Mouse (Mus musculus) activated CD4-positive, CD25-positive, alpha-beta regulatory T cell, adult 4 months (primary cell): ENCODE measurements at regions not wholly inside any gene's neighbourhood (a gene's known extent, or its start where the extent isn't known, plus 50 kb on each side); places are given as distances from the start of the nearest gene placed in this dataset.
A peak's percentile ranks its signal among the peaks of the same experiment; 100 is the strongest.

Experiments
- ATAC-seq: one replicate; pipeline ENCODE4 v1.8.0; 2017

- ATAC-seq, result no peak
These were observed 206.3 kb downstream of the Hhipl2 start for GRCm38 (mm10) chr1:183624266-183624665.

GRCm38 (mm10) chr1:183633810-183634209, 215.8 kb downstream of the Hhipl2 start:
- ATAC-seq, result no peak

- ATAC-seq, result no peak
These were observed 216.8 kb downstream of the Hhipl2 start for GRCm38 (mm10) chr1:183634836-183635235.

- no peak for ATAC-seq
These were observed 219.2 kb downstream of the Hhipl2 start for GRCm38 (mm10) chr1:183637214-183637613.

GRCm38 (mm10) chr1:183639332-183639731, 221.3 kb downstream of the Hhipl2 start:
- no peak for ATAC-seq

- ATAC-seq, result no peak
These were observed 222.6 kb downstream of the Hhipl2 start for GRCm38 (mm10) chr1:183640568-183640967.

GRCm38 (mm10) chr1:183644001-183644400, 226.0 kb downstream of the Hhipl2 start:
- no peak for ATAC-seq

GRCm38 (mm10) chr1:183653878-183654277, 235.9 kb downstream of the Hhipl2 start:
- ATAC-seq, result no peak

GRCm38 (mm10) chr1:183657043-183657442, 239.0 kb downstream of the Hhipl2 start:
- ATAC-seq, result no peak

GRCm38 (mm10) chr1:183660541-183660940, 242.5 kb downstream of the Hhipl2 start:
- no peak for ATAC-seq

- no peak for ATAC-seq
These were observed 244.5 kb downstream of the Hhipl2 start for GRCm38 (mm10) chr1:183662369-183663043.

GRCm38 (mm10) chr1:183669271-183669670, 251.3 kb downstream of the Hhipl2 start:
- ATAC-seq, result no peak

GRCm38 (mm10) chr1:183669674-183670073, 251.7 kb downstream of the Hhipl2 start:
- peak; percentile 14 for ATAC-seq

GRCm38 (mm10) chr1:183670542-183670941, 252.5 kb downstream of the Hhipl2 start:
- no peak for ATAC-seq

GRCm38 (mm10) chr1:183671541-183671940, 253.5 kb downstream of the Hhipl2 start:
- no peak for ATAC-seq

- no peak for ATAC-seq
These were observed 254.5 kb downstream of the Hhipl2 start for GRCm38 (mm10) chr1:183672521-183672920.

GRCm38 (mm10) chr1:183677585-183677984, 259.6 kb downstream of the Hhipl2 start:
- ATAC-seq, result no peak

GRCm38 (mm10) chr1:183679949-183680348, 261.9 kb downstream of the Hhipl2 start:
- no peak for ATAC-seq

GRCm38 (mm10) chr1:183686056-183686455, 268.0 kb downstream of the Hhipl2 start:
- ATAC-seq, result no peak

- no peak for ATAC-seq
These were observed 274.7 kb downstream of the Hhipl2 start for GRCm38 (mm10) chr1:183692756-183693155.

GRCm38 (mm10) chr1:183699284-183699683, 281.3 kb downstream of the Hhipl2 start:
- no peak for ATAC-seq

GRCm38 (mm10) chr1:183702888-183703287, 284.9 kb downstream of the Hhipl2 start:
- ATAC-seq, result no peak

- ATAC-seq, result no peak
These were observed 294.9 kb downstream of the Hhipl2 start for GRCm38 (mm10) chr1:183712895-183713294.

GRCm38 (mm10) chr1:183717060-183717459, 296.0 kb upstream of the Dusp10 start:
- no peak for ATAC-seq

GRCm38 (mm10) chr1:183749126-183749525, 264.0 kb upstream of the Dusp10 start:
- ATAC-seq, result no peak
